Mouse (Mus musculus) bone marrow macrophage, adult 2 months (primary cell): ENCODE measurements around the gene Ldhc.

Experiments
- CTCF ChIP-seq: IDR thresholded peaks from 2 replicates; pipeline ENCODE4 v1.5.1; 2012; ENCODE audit warnings: low read depth, mild to moderate bottlenecking, low read length, moderate library complexity
- POLR2A ChIP-seq: IDR thresholded peaks from 2 replicates; pipeline ENCODE4 v1.6.1; 2012; ENCODE audit warnings: mild to moderate bottlenecking, low read depth, low read length, borderline replicate concordance

GRCm38 (mm10) chr7:46838891-46839302 lies 22.1 kb upstream of the Ldhc start:
- TF ChIP-seq CTCF (no peak), POLR2A (no peak)
